Mouse (Mus musculus): Measurements from ENCODE around the gene Uts2r. TPM values are rescaled to one million over a fixed set of nuclear protein-coding genes. Genes with fewer than 3 reads are reported as not detected.

Gene Uts2r
- 0.15 and 0.22 TPM in 2 replicates for polyA plus RNA-seq (2015; fragmentation: Nextera tagmentation; extraction: Ambion mirVana)

DNA sequence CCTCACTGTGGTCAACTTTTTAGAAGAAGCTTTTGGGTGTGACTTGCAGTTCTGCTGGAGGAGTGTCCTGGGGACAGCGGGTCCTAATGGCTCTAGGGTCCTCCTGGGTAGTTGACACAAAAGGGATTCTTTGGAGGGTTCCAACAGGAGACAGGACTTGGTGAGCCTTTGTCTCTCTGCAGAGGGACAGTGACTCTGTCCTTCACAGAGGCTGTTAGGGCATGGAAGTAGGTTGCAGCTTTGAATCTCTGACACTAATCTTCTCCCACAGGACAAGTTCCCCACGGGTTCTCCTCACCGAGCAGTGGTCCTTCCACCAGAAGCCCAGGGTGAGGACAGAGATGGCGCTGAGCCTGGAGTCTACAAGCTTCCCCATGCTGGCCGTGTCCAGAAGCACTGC is at the start of gene Uts2r:
Gene Uts2r, plus strand, starts transcription at position 301 of the 400 bp plus-strand sequence.
- no peak within 1 kb of the TSS for H3K4me3 ChIP-seq (replicated peaks)
- H3K27me3 ChIP-seq: peaks cover 33% of the 10 kb centered on the region
- H3K4me2 ChIP-seq (replicated peaks): no peak within 1 kb of the TSS
- H3K9me3 ChIP-seq: no peaks in the 10 kb centered on the region
- no peaks in the 10 kb centered on the region for H3K36me3 ChIP-seq
- 87% methylated on average over 5 of the region's 5 CpGs for WGBS
- peaks cover 10% of the 10 kb centered on the region for H3K4me1 ChIP-seq (replicated peaks)
- no peak within 1 kb of the TSS for H3K9ac ChIP-seq (replicated peaks)
- no peak within 1 kb of the TSS for H3K27ac ChIP-seq
- no peak for ATAC-seq

DNA sequence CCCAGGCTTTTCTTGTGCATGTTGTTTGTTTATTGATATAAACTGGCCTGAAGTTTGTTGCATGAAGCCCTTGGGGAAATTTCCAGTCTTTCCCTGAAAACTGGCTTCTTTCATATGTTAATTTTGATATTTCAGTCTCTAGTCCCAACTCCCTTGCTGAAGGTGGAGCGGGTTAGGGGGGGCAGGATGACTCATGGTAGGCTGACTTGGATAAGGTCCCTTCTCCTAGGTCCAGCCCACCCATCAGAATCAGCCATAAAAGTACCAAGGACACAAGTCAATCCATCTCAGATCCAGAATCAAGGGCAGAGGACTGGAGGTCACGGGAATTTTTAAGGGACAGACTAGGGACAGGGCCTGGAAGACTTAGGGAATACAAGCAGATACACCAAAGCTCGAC is 49.0 kb upstream of the Uts2r start:
- ATAC-seq: no peak
- WGBS: 86% methylated on average over 3 of the region's 3 CpGs
- peaks cover 8% of the 10 kb centered on the region; the same call in 1 of the 2 replicates for H3K4me1 ChIP-seq (replicated peaks)

DNA sequence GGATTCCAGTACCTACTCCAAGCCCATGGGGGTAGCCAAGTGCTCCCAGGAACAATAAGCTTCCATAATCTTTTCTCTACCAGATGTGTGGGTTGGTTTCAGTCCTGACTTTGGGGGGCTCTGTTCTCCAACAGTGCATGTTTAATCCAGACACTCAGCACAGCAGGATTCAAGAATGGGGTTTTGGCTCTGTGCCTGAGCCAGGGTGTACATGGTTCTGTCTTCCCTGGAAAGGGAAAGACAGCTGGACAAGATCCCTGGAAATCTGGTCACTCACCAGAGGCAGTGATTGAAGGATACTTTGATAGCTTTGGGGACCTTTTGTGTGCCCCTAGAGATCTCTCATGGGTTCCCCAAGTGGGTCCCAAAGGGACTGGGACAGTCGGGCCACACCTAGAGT is 48.5 kb upstream of the Uts2r start:
- Histone ChIP-seq H3K9ac (replicated peaks) (no peak overlapping the region), H3K4me2 (replicated peaks) (no peak overlapping the region), H3K27ac (no peak overlapping the region), H3K4me3 (replicated peaks) (no peak overlapping the region), H3K9me3 (no peaks in the 10 kb centered on the region), H3K27me3 (no peaks in the 10 kb centered on the region), H3K4me1 (replicated peaks) (peaks cover 8% of the 10 kb centered on the region; the same call in 1 of the 2 replicates), H3K36me3 (no peaks in the 10 kb centered on the region)
- WGBS: 94% methylated on average over 1 of the region's 1 CpGs
- ATAC-seq: no peak

More for the DNA sequence above, 49.0 kb upstream of the Uts2r start:
- H3K4me2 ChIP-seq (replicated peaks): no peak overlapping the region
- no peaks in the 10 kb centered on the region for H3K9me3 ChIP-seq
- no peaks in the 10 kb centered on the region for H3K27me3 ChIP-seq
- no peak overlapping the region for H3K4me3 ChIP-seq (replicated peaks)
- no peak overlapping the region for H3K9ac ChIP-seq (replicated peaks)
- no peaks in the 10 kb centered on the region for H3K36me3 ChIP-seq
- no peak overlapping the region for H3K27ac ChIP-seq

DNA sequence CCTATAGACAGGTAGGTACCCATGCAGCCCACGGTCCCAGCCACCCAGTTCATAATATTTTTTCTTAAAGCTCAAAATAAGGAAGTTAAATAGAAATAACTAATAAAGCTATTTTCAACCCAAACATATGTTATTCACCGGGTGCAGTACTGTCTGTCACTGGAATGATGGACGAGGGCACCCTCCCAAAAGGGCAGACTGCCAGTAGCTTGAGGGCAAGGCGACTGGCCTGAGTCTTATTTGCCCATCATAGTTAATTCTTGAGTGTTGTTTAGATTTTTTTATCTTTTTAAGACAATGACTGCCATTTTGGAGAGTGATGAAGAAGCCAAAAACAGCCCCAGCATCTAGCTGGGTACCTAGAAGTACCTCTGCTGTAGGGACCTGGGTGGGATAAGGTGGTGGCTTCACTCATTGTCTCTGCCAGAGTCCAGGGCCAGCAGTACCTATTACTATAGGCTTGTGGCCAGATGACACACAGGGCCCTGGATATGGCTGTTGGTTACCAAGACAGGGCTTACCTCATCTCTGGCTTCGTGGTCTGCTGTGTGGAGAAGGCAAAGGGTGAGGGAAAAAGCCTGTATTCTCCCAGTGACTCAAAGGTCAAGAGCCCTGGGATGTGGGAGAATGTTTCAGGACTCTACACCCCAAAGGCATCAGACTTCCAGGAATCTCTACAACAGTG is 47.8 kb upstream of the Uts2r start:
- no peak overlapping the region for H3K4me3 ChIP-seq (replicated peaks)
- 87% methylated on average over 5 of the region's 5 CpGs for WGBS
- H3K27me3 ChIP-seq: no peaks in the 10 kb centered on the region
- H3K9ac ChIP-seq (replicated peaks): no peak overlapping the region
- no peaks in the 10 kb centered on the region for H3K36me3 ChIP-seq
- H3K4me1 ChIP-seq (replicated peaks): peaks cover 8% of the 10 kb centered on the region; the same call in 1 of the 2 replicates
- no peak overlapping the region for H3K27ac ChIP-seq
- no peaks in the 10 kb centered on the region for H3K9me3 ChIP-seq
- ATAC-seq: no peak
- H3K4me2 ChIP-seq (replicated peaks): no peak overlapping the region

DNA sequence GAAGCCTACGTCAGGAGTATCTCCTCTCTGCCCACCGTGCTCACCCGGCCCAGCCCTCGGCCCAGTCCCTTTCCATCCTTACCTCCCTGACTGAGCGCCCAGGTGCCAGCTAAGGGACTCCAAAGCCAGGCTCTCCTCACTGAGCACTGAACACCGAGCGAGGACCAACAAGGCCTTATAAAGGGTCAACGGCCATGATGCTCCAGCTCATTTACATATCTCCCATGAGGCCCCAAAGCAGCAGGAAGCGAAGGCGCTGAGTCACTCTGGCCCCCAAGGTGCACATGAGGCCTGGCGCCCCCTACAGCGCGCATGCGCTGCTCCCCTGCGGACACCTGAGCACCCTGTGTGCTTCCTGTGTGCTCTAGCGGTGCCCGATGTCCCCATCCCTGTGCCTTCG is 42.0 kb upstream of the Uts2r start:
- 91% methylated on average over 18 of the region's 18 CpGs for WGBS
- no peaks in the 10 kb centered on the region for H3K36me3 ChIP-seq
- H3K4me3 ChIP-seq (replicated peaks): no peak overlapping the region
- no peaks in the 10 kb centered on the region for H3K9me3 ChIP-seq
- H3K9ac ChIP-seq (replicated peaks): no peak overlapping the region
- ATAC-seq: no peak
- no peaks in the 10 kb centered on the region for H3K27me3 ChIP-seq
- no peak overlapping the region for H3K4me2 ChIP-seq (replicated peaks)
- no peak overlapping the region for H3K27ac ChIP-seq
- no peaks in the 10 kb centered on the region for H3K4me1 ChIP-seq (replicated peaks)

DNA sequence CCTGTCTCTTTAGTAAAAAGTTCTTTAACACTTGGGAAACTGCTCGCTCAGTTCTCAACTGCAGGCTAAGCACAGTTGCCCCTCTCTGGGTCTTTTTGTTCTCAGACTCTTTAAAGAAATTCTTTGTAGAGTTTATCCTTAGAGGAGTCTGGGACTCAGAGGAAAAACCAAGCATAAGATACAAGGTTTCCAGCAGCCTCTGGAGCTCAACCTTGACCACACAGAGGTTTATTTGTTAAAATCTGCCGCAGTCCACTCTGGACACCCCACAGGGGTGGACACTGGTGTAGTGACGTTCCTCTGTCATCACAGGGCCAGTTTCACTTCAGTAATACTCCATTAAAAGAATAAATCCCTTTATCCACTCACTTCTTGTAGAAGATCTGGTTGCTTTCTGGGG is 41.5 kb upstream of the Uts2r start, which contains the start of gene Tex19.2:
Gene Tex19.2, minus strand, starts transcription at position 101 of the 400 bp plus-strand sequence.
- Histone ChIP-seq H3K27me3 (no peaks in the 10 kb centered on the region), H3K4me1 (replicated peaks) (no peaks in the 10 kb centered on the region), H3K27ac (no peak within 1 kb of the TSS), H3K9ac (replicated peaks) (no peak within 1 kb of the TSS), H3K9me3 (no peaks in the 10 kb centered on the region), H3K4me3 (replicated peaks) (no peak within 1 kb of the TSS), H3K4me2 (replicated peaks) (no peak within 1 kb of the TSS), H3K36me3 (no peaks in the 10 kb centered on the region)
- WGBS: 63% methylated on average over 3 of the region's 3 CpGs
- no peak for ATAC-seq

DNA sequence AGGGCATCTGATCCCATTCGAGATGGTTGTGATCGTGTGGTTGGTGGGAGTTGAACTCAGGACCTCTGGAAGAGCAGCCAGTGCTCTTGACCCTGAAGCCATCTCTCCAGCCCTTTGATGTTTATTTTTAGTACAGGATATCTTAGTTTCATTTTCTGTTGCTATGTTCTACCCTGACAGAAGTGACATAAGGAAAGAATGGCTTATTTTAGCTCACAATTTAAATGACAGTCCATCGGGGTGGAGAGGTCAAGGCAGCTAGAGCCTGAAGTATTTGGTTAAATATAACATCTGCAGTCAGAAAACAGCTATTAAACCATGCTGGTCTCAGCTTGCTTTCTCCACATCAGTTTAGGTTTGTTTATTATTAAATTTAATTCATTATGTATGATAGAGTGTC is 38.9 kb upstream of the Uts2r start:
- no peak overlapping the region for H3K4me2 ChIP-seq (replicated peaks)
- no peaks in the 10 kb centered on the region for H3K9me3 ChIP-seq
- ATAC-seq: no peak
- no peaks in the 10 kb centered on the region for H3K4me1 ChIP-seq (replicated peaks)
- 92% methylated on average over 3 of the region's 3 CpGs for WGBS
- H3K27me3 ChIP-seq: no peaks in the 10 kb centered on the region
- no peak overlapping the region for H3K9ac ChIP-seq (replicated peaks)
- no peak overlapping the region for H3K4me3 ChIP-seq (replicated peaks)
- H3K27ac ChIP-seq: no peak overlapping the region
- no peaks in the 10 kb centered on the region for H3K36me3 ChIP-seq

DNA sequence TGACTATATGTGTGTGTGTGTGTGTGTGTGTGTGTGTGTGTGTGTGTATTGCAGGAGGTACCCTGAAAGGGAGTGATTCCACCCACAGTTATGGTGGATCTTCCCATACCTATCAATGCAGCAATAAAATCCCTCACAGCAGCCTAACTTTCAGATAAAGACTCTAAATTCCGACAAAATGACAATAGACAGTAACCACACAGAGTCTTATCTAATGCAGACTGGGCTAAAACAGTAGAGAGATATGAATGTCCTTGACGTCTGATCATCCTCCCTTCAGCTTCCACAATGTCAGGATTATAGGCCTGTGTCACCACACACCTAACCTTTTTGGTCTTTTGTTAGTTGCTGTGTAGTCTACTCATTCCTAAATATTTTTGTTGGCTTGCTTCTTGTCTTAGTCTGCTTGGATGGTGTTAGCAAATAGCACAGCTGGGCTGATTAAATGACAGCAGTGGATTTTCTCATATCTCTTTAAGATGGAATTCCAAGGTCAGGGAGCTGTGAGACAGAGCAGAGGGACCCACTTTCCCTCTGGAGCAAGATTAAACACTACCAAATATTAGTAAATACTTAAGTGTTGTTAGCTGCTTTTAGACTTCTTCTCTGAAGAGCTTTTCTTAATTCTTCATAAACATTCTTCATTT is 37.9 kb upstream of the Uts2r start:
- Histone ChIP-seq H3K36me3 (no peaks in the 10 kb centered on the region), H3K9me3 (no peaks in the 10 kb centered on the region), H3K27me3 (no peaks in the 10 kb centered on the region), H3K9ac (replicated peaks) (no peak overlapping the region), H3K27ac (no peak overlapping the region), H3K4me3 (replicated peaks) (no peak overlapping the region), H3K4me1 (replicated peaks) (no peaks in the 10 kb centered on the region), H3K4me2 (replicated peaks) (no peak overlapping the region)
- ATAC-seq: no peak
- 78% methylated on average over 2 of the region's 2 CpGs for WGBS

DNA sequence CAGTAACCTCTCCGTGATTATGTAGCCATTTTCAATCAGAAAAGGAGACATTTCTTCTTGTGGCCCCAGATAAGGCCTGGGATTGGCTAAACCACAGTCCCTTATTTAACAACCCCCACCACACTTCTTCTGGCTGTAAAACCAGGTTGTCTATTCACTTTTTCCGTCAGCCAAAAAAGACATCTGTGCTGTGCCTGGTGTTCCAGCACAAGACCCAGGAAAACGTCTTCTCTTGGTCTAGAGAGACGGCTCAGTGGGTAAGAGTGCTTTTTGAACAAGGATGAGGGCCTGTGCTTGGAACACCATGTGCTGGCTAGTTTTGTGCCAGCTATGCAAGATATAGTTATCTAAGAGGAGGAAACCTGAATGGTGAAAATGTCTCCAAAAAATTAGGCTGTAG is 36.6 kb upstream of the Uts2r start:
- 88% methylated on average over 4 of the region's 4 CpGs for WGBS
- no peaks in the 10 kb centered on the region for H3K36me3 ChIP-seq
- H3K4me3 ChIP-seq (replicated peaks): no peak overlapping the region
- H3K27me3 ChIP-seq: no peaks in the 10 kb centered on the region
- ATAC-seq: no peak
- H3K4me2 ChIP-seq (replicated peaks): no peak overlapping the region
- no peaks in the 10 kb centered on the region for H3K4me1 ChIP-seq (replicated peaks)
- H3K9ac ChIP-seq (replicated peaks): no peak overlapping the region
- H3K27ac ChIP-seq: no peak overlapping the region
- no peaks in the 10 kb centered on the region for H3K9me3 ChIP-seq

DNA sequence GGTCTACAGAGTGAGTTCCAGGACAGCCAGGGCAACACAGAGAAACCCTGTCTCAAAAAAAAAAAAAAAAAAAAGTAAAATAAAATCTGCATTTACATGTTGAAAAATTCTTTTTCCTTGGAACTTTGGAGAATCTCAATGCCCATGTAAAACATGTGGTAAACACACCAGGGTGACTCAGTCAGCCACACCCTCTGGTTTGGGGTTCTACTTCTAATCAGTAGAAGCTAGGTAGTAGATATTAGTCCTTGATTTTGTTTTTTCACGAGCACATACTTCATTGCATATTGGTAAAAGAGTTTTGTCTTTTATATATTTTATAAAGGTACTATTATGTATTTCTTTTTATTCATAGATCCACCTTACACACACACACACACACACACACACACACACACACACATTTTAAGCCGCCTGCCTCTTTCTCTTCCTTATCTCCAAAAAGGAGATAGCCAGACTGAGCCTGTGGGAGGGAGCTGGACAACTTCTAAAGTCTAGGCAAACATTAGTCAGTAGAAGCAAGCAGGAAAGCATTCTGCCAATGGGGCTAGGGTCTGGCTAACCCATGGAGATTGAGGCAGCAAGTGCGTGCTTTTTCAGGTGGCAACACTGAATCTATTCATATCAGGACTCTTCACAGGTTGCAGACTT is 34.4 kb upstream of the Uts2r start:
- H3K36me3 ChIP-seq: no peaks in the 10 kb centered on the region
- WGBS: 92% methylated on average over 3 of the region's 3 CpGs
- H3K9me3 ChIP-seq: no peaks in the 10 kb centered on the region
- H3K4me3 ChIP-seq (replicated peaks): no peak overlapping the region
- H3K4me2 ChIP-seq (replicated peaks): no peak overlapping the region
- no peaks in the 10 kb centered on the region for H3K27me3 ChIP-seq
- ATAC-seq: no peak
- H3K27ac ChIP-seq: no peak overlapping the region
- H3K4me1 ChIP-seq (replicated peaks): no peaks in the 10 kb centered on the region
- no peak overlapping the region for H3K9ac ChIP-seq (replicated peaks)

DNA sequence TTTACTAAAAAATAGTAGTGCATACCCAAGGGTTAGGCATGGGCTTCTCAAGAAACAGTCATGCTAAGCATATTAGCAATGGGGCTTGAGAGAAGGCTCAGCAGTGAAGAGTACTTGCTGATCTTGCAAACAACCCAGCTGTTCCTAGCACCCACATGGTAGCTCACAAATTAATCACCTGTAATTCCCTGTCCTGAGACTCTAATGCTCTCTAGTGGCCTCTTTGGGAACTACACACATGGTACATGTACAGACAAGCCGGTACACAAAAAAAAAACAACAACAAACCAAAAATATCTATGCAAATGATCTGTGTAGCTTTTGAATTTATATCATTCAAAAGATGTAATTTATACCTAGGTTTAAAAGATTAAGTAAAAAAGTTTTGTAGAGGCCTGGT is 33.7 kb upstream of the Uts2r start:
- Histone ChIP-seq H3K4me2 (replicated peaks) (no peak overlapping the region), H3K9ac (replicated peaks) (no peak overlapping the region), H3K9me3 (no peaks in the 10 kb centered on the region), H3K36me3 (no peaks in the 10 kb centered on the region), H3K4me1 (replicated peaks) (no peaks in the 10 kb centered on the region), H3K27ac (no peak overlapping the region), H3K4me3 (replicated peaks) (no peak overlapping the region), H3K27me3 (no peaks in the 10 kb centered on the region)
- 87% methylated on average over 1 of the region's 1 CpGs for WGBS
- ATAC-seq: no peak

DNA sequence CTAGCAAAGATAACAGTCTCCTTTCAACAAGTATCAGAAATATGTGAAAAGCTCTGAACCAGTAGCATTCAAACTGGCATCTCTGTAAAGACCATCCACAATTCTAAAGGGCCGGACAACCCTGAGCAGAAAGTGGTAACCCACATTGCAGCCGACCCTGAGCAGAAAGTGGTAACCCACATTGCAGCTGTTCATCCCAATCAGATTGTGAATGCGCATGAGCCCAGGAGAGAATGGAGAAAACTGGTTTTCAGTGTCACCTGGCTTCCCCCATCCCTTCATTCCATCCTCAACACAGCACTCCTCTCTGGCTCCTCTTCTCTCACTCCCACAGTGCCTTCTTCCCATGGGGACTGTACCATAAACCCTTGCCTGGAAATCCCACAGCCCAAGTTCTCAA is 32.6 kb upstream of the Uts2r start:
- Histone ChIP-seq H3K4me1 (replicated peaks) (no peaks in the 10 kb centered on the region), H3K9me3 (no peaks in the 10 kb centered on the region), H3K27me3 (no peaks in the 10 kb centered on the region), H3K27ac (no peak overlapping the region), H3K4me3 (replicated peaks) (no peak overlapping the region), H3K9ac (replicated peaks) (no peak overlapping the region), H3K36me3 (no peaks in the 10 kb centered on the region), H3K4me2 (replicated peaks) (no peak overlapping the region)
- ATAC-seq: no peak
- 88% methylated on average over 3 of the region's 3 CpGs for WGBS
